ENCODE assay signal across 8 mouse cellular contexts in genomic region chr8:71881618-71882274, GRCm38 (mm10). TPM values are rescaled to one million over a fixed set of nuclear protein-coding genes. Genes with fewer than 3 reads are reported as not detected.
A peak's percentile ranks its signal among the peaks of the same experiment; 100 is the strongest.
DNase-seq lines count a peak whose midpoint lies in the region; ATAC-seq lines count a peak whose summit lies in the region.

Gene Zfp709, plus strand, starts transcription at chr8:71882019.

- peak within 1 kb of the TSS; percentile 61 for H3K4me3 ChIP-seq in hindbrain, embryonic 12.5 days

- ATAC-seq in hindbrain, embryonic 12.5 days (ENCODE audit: low FRiP score), result peak; percentile 91

- H3K4me1 ChIP-seq in hindbrain, embryonic 12.5 days, result 0 out of 2 replicates have a peak, but pooled peaks cover 4% of the 10 kb centered on the region

- DNase-seq in R1 (ENCODE audit: low read depth, low spot score), result peak; percentile 64
- peak; percentile 79 to 81 for DNase-seq in cerebellum, postnatal 25 days
- peak; percentile 54 to 56 for DNase-seq in frontal cortex, postnatal 14 days (ENCODE audit: low spot score in 2 of 2)
- DNase-seq in layer of hippocampus, postnatal 14 days (ENCODE audit: low spot score in 2 of 2), result peak; percentile 66 to 74
- peak; percentile 74 for DNase-seq in lung, postnatal 10 days
- peak; percentile 58 for DNase-seq in ovary, postnatal 14 days (ENCODE audit: low spot score)
- peak; percentile 40 to 50 for DNase-seq in thymus, postnatal 10 days (ENCODE audit: low spot score in 2 of 2)

- no peaks in the 10 kb centered on the region for H3K27me3 ChIP-seq in hindbrain, embryonic 12.5 days

- peaks cover 22% of the 10 kb centered on the region for H3K9me3 ChIP-seq in hindbrain, embryonic 12.5 days (replicated peaks)

- peak within 1 kb of the TSS; percentile 70 for H3K4me2 ChIP-seq in hindbrain, embryonic 12.5 days (replicated peaks)

- 5% methylated on average over 45 of the region's 45 CpGs for WGBS in hindbrain, embryonic 12.5 days

- peak within 1 kb of the TSS; percentile 71 for H3K27ac ChIP-seq in hindbrain, embryonic 12.5 days

- peak within 1 kb of the TSS; percentile 75 for H3K9ac ChIP-seq in hindbrain, embryonic 12.5 days

- H3K36me3 ChIP-seq in hindbrain, embryonic 12.5 days, result peaks cover 21% of the 10 kb centered on the region

RNA-seq across cellular contexts. Expression of gene Zfp709, which starts in this region (rescaled TPM):
- polyA plus RNA-seq in hindbrain, embryonic 12.5 days (2016; fragmentation: Nextera tagmentation; extraction: Ambion mirVana), result 7.2 and 8.0 TPM in 2 replicates
- total RNA-seq in layer of hippocampus, postnatal 14 days (2021), result 10 to 100 TPM in 1 of 2 experiments, 1 to 10 TPM in 1; 9.3 to 10.4 TPM

Comparison
In these comparisons a context has a peak if more than half of its experiments do, and no peak if none do; other contexts are left out.
1. Peak in every context shown above with its lines: DNase-seq, ATAC-seq, H3K4me3 ChIP-seq and H3K27ac ChIP-seq.